Mouse (Mus musculus) MEL (cell line): Measurements from ENCODE around the gene Ddx56.

Source experiments
- CTCF ChIP-seq, 3 experiments: IDR thresholded peaks in 2 of 3; conservative IDR thresholded peaks in 1 of 3; 2 replicates each; pipeline ENCODE4 v1.5.1; 2011 to 2012; ENCODE audit warnings: low read length in 3 of 3, low read depth in 2 of 3, mild to moderate bottlenecking in 2 of 3, improper control_type of control experiment in 1 of 3, inconsistent platforms in 1 of 3, mixed read lengths in 1 of 3, moderate library complexity in 1 of 3; ENCODE audit not compliant: control insufficient read depth in 1 of 3, insufficient read depth in 1 of 3, poor library complexity in 1 of 3, severe bottlenecking in 1 of 3
- GABPA ChIP-seq: IDR thresholded peaks from 2 replicates; pipeline ENCODE4 v1.6.1; 2012; ENCODE audit warnings: low read depth, mild to moderate bottlenecking, inconsistent platforms, low read length, improper control_type of control experiment, moderate library complexity
- JUND ChIP-seq: IDR thresholded peaks from 2 replicates; pipeline ENCODE4 v1.6.1; 2011; ENCODE audit warnings: low read depth, mild to moderate bottlenecking, improper control_type of control experiment, low read length
- KAT2A ChIP-seq: conservative IDR thresholded peaks from 2 replicates; pipeline ENCODE4 v1.6.1; 2012; ENCODE audit warnings: low read depth, low read length, improper control_type of control experiment, inconsistent platforms
- POLR2A ChIP-seq, 2 experiments: IDR thresholded peaks; 2 replicates each; pipeline ENCODE4 v1.6.1; 2011 to 2012; ENCODE audit warnings: low read length in 2 of 2, mild to moderate bottlenecking in 2 of 2, control low read depth in 1 of 2, improper control_type of control experiment in 1 of 2, low read depth in 1 of 2, moderate library complexity in 1 of 2; ENCODE audit not compliant: control insufficient read depth in 1 of 2, insufficient read depth in 1 of 2, poor library complexity in 1 of 2

DNA sequence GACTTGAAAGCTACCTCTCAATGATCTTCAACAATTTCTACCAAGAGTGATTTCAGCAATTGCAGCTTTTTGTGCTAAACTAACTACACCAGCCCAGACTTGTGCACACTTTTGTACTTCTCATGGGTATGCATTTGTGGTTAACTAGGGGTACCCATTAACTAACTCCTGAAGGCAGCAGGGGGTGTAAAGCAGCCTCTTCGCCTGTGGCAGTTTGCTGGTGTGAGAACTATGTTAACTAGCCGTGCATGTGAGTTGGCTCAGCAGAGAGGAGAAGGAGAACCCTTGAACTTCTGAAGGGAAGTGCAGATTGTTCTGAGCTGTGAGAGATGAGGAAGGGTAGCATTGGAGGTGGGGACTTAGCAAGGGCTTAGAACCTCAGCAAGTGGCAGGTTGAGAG, 35.2 kb upstream of the Ddx56 start:
- TF ChIP-seq CTCF (IDR thresholded peaks at IDR 0.05 in 2 of 3, conservative IDR thresholded peaks at IDR 0.05 in 1 of 3; ENCODE audit: control insufficient read depth in 1 of 3, insufficient read depth in 1 of 3, low read depth in 2 of 3, low read length in 3 of 3, poor library complexity in 1 of 3, severe bottlenecking in 1 of 3) (no peak), GABPA (no peak), POLR2A (IDR thresholded peaks at IDR 0.05; ENCODE audit: control insufficient read depth in 1 of 2, insufficient read depth in 1 of 2, low read depth in 1 of 2, low read length in 2 of 2, poor library complexity in 1 of 2) (no peak), JUND (no peak), KAT2A (no peak)
